Mouse (Mus musculus) kidney, postnatal 4 days (tissue): Measurements from ENCODE around the gene Itga1.

Experiments used
- DNase-seq, 2 experiments: peaks; one replicate each; pipeline ENCODE4 v3.0.0; 2021; ENCODE audit warnings: mixed read lengths in 2 of 2

Itga1 gene

GRCm38 (mm10) chr13:115050660-115051559 is 50.9 kb downstream of the Itga1 start:
- DNase-seq: no peak

DNA sequence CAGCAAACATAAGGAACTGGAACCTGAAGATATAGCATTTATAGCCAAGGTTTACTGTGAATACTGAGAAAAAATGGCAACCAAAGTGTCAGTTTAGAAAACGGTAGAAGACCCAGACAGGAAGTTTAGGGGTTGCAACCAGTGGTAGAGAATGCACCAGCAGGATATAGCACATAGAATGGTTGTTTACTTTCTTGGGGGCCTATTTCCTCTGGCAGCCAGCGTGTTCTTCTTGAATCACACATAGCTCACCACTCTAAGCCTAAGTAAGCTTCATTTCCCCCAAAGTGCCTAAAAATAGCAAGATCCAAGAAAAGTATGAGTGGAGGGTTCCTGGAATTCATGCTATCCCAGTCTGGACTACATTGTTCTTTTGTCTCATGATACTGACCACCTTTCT is 59.1 kb downstream of the Itga1 start:
- DNase-seq: no peak

- DNase-seq: no peak
These were observed 64.5 kb downstream of the Itga1 start for GRCm38 (mm10) chr13:115037304-115037703.

DNA sequence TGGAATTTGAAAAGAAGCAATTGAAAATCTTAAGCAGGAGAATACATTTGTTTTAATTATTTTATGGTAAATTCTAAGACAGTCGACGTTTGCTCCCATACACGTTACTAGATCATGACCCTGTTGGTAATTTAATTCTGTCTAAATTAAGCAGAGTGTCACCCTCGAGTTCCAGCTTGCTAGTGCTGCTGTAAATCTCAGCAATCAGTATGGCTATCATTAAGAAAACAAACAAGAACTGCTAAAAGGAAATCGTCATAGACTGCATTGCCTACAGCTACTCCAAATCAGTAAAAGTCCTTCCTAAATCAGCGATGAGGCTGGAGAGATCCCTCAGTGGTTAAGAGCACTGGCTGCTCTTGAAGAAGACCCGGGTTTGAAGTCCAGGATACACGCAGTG is 66.4 kb downstream of the Itga1 start:
- no peak for DNase-seq

DNA sequence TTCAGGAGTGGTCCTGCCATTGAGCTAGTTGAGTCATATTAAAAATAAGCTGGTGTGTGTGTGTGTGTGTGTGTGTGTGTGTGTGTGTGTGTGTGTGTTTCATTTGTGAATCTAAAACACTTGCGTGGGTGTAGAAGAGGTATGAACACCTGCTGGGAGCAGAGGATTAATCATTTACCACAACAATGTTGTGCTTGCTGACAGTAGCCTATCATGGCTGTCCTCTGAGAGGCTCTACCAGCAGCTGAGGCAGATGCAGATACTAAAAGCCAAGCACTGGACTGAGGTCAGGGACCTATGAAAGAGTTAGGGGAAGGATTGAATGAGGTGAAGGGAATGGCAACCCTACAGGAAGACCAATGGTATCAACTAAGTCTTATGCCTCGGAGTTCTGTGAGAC is 68.6 kb downstream of the Itga1 start:
- no peak for DNase-seq

- DNase-seq: peak; percentile 39 to 43
These were observed 70.4 kb downstream of the Itga1 start for GRCm38 (mm10) chr13:115031177-115032000.

- no peak for DNase-seq
These were observed 76.4 kb downstream of the Itga1 start for GRCm38 (mm10) chr13:115025394-115025793.

DNA sequence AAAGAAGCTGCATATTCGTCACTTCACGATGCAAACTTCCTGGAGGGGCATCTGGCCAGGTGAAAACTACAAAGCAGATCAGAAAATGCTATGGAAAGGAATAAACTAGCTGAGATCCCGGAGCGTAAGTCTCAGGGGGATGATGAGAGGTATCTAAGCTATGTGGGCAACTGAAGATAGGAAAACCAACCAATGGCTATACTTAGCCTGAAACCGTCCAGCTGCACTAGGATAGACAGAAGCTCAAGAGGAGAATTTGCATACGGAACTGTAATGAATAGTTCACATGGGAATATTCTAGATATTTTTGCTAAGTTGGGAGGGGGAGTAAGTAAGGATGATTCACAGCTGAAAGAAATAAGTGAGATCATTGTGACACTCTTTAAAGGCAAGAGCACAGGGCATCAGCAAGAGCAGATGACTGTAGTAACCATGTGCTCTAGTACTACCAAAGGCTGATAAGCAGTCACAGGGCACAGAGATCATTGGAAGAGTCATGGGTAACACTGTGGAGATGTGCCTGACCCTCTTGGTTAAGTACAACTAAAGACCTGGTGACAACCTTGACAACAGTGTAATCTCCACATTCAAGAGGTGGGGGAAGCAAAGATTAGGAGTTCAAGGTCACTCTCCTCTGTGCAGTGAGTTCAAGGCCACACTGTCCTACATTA is 79.5 kb downstream of the Itga1 start:
- no peak for DNase-seq

- no peak for DNase-seq
These were observed 80.4 kb downstream of the Itga1 start for GRCm38 (mm10) chr13:115021411-115021810.

GRCm38 (mm10) chr13:115020727-115021126 is 81.0 kb downstream of the Itga1 start:
- no peak for DNase-seq

DNA sequence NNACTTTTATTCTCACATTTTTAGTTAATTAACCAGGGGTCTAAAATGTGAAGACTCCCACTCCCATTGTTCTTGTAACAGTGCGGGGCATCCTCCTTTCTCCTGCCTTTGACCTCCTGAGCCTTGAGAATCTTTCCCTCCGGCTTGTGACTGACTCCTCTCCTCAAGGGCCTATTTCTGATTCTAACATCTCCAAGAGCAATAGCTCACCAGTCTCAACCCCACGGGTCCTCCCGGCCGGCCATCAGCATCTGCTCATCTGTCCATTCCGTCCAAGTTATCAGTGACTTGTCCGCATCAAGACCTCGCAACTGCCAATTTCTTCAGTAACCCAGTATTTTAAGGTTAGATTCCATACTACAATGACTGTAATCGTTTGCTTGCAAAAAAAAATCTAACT is 84.2 kb downstream of the Itga1 start:
- DNase-seq: no peak

DNA sequence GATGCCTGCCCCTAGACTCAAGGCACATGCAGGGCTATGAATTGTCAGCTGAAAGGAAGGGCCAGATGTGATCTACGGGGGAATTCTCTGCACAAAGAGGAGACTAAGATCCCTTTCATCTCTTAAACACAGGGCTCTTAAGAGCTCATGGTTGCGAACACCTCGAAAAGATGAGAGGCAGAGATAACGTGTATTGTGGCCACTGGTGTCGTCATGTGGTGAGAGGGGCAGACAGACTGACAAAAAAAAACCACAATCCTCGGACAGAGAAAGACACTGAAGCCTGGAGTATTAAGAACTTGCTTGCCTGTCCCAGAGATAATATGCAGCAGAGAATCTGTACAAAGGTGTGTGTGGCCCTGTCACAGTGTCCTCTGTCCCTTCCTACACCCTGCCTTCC is 90.2 kb downstream of the Itga1 start:
- no peak for DNase-seq

GRCm38 (mm10) chr13:115006213-115006835 is 95.4 kb downstream of the Itga1 start:
- peak; percentile 14 to 39 for DNase-seq

- no peak for DNase-seq
These were observed 96.4 kb downstream of the Itga1 start for GRCm38 (mm10) chr13:115005342-115005741.

- peak; percentile 11 to 37 for DNase-seq
These were observed 98.2 kb downstream of the Itga1 start for GRCm38 (mm10) chr13:115003444-115004053.

- DNase-seq: no peak
These were observed 98.9 kb downstream of the Itga1 start for GRCm38 (mm10) chr13:115002837-115003236.

- no peak for DNase-seq
These were observed 99.6 kb downstream of the Itga1 start for GRCm38 (mm10) chr13:115002155-115002554.

DNA sequence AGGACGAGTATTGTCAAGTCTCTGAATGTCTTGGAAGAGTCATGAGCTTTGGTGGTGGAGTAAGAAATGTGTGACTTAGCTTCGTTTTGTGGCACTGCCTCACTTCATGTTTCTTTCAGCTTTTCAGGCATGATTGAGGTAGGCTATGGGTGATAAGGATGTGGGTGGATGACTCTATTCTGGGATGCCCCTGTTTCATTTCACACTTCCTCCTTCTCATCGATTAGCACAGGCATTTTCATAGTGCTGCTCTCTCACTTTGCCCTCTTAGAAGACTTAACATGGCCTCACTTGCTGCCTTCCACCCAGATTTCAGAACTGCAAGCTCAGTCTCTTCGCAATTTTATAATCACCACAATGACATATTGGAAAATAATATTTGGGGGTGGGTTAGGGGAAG is 102.2 kb downstream of the Itga1 start:
- DNase-seq: no peak

DNA sequence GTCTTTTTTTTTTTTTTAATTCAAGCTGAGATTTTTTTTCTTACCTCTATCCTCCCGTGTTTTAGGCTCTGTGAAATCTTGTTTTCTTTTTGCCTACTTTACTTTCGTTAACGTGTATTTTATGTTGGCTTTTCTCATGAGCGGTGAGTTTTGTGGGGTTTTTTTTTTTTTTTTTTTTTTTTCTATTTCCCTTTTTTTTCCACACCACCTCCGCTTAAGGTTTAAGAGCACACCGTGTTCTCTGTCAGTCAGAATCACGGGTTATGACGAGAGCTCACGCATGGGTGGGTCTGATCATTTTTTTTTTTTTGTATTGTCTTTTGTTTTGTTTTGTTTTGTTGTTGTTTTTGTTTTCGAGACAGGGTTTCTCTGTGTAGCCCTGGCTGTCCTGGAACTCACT is 103.7 kb downstream of the Itga1 start:
- DNase-seq: no peak

GRCm38 (mm10) chr13:114992260-114993014 is 109.3 kb downstream of the Itga1 start:
- DNase-seq: no peak

GRCm38 (mm10) chr13:114987668-114988067 is 114.1 kb downstream of the Itga1 start:
- DNase-seq: no peak

DNA sequence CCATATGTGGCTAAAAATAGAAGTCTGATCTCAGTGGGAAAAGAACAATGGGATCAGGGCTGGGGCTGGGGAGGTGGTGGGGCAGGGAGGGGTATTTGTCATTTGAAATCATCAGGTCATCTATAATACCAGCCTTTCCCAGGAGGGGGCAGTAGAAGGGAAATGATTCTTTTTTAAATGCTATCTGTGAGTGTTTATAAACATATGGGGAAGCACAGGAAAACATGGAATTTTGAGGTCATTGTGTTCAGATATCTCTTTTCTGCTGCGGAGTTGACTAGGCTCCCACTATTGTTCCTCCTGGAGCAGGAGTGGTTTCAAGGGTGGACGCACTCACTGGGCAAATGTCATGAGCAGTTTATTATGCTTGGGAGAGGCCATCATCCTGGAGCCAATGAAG is 114.6 kb downstream of the Itga1 start:
- peak; percentile 34 to 42 for DNase-seq
